Mouse (Mus musculus) erythroblast, embryonic 14.5 days (primary cell): ENCODE data around the gene Galnt16. TPM values are rescaled to one million over a fixed set of nuclear protein-coding genes. Genes with fewer than 3 reads are reported as not detected.

ENCODE experiments used
- H3K27me3 ChIP-seq: 2 replicates; pipeline ENCODE4 v1.6.1; 2012; ENCODE audit warnings: inconsistent platforms; ENCODE audit not compliant: control insufficient read depth
- H3K36me3 ChIP-seq: 2 replicates; pipeline ENCODE4 v1.6.1; 2012; ENCODE audit warnings: mild to moderate bottlenecking, inconsistent platforms; ENCODE audit not compliant: control insufficient read depth
- H3K4me1 ChIP-seq: 2 replicates; pipeline ENCODE4 v1.6.1; 2012; ENCODE audit warnings: inconsistent platforms; ENCODE audit not compliant: control insufficient read depth
- H3K4me3 ChIP-seq: replicated peaks from 2 replicates; pipeline ENCODE3; 2012; ENCODE audit warnings: moderate library complexity, mild to moderate bottlenecking, inconsistent platforms
- H3K9me3 ChIP-seq: 2 replicates; pipeline ENCODE4 v1.6.1; 2012; ENCODE audit warnings: low read length, inconsistent platforms, mixed read lengths; ENCODE audit not compliant: control insufficient read depth
- GATA1 ChIP-seq: IDR thresholded peaks from 2 replicates; pipeline ENCODE4 v1.6.1; 2012; ENCODE audit warnings: low read length, inconsistent platforms, mixed read lengths
- TAL1 ChIP-seq: IDR thresholded peaks from 3 replicates; pipeline ENCODE4 v1.6.1; 2012; ENCODE audit warnings: low read length, inconsistent platforms, mixed read lengths
- polyA plus RNA-seq: library from polyadenylated mRNA; stranded (reverse); fragments of >175 nt; gene quantifications from 2 replicates; pipeline ENCODE4 v1.2.3, GENCODE M21; 2012

The Galnt16 gene
- polyA plus RNA-seq, 1 experiment, result 0.01 TPM

GRCm38 (mm10) chr12:80631790-80632189, 113.7 kb downstream of the Galnt16 start:
- no peaks in the 10 kb centered on the region for H3K9me3 ChIP-seq
- peaks cover 57% of the 10 kb centered on the region for H3K36me3 ChIP-seq
- no peak for TF ChIP-seq GATA1
- TF ChIP-seq TAL1, result no peak

GRCm38 (mm10) chr12:80642725-80643692, 124.9 kb downstream of the Galnt16 start:
- Histone ChIP-seq H3K9me3 (no peaks in the 10 kb centered on the region), H3K4me3 (peak overlapping the region; percentile 83), H3K27me3 (no peaks in the 10 kb centered on the region), H3K4me1 (peaks cover 56% of the 10 kb centered on the region), H3K36me3 (peaks cover 63% of the 10 kb centered on the region)
- no peak for TF ChIP-seq GATA1
- no peak for TF ChIP-seq TAL1

More at GRCm38 (mm10) chr12:80631790-80632189, 113.7 kb downstream of the Galnt16 start:
- Histone ChIP-seq H3K4me1 (no peaks in the 10 kb centered on the region), H3K27me3 (no peaks in the 10 kb centered on the region), H3K4me3 (no peak overlapping the region)

DNA sequence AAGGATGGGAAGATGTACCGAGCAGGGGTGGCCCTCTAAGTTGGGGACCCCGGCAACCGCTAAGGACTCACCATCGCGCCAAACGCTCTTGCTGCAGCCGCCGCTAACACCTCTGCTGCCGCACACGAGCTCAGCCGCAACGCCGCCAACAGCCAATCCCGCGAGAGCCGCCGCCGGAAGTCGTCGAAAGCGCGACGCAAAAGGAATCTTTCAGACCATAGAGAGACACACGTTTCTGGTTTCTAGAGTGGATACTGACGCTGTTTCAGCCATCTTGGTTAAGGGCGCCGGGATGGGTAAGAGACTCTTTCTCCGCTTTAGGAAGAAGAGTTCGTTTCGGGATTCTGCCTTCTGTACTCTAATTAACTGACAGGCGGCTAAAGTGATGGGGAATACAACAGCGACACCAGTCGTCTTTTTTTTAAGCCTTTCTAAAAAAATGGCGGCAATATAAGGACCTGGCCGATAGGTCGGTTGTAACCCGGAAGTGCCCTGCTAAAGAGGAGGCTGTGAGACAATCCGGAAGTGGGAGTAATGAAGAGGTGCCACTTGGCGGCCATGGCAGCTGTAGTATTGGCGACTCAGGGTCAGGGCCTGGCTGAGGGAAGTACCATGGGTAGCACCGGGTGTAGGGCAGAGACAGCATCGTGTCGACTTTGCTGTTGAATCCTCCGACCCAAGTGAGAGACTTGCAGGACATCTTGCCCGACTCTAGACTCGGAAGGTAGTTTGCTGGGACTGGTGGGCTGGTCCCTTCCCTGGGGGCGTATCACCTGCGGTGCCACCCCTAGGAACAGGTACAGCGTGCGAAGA, 125.8 kb downstream of the Galnt16 start, which contains the start of the genes Slc39a9 and Erh:
TSS of gene Slc39a9 (plus strand) at position 191 of the 813 bp plus-strand sequence.
TSS of gene Erh (minus strand) at position 649 of the 813 bp plus-strand sequence.
- TF ChIP-seq TAL1 (no peak), GATA1 (no peak)
- H3K36me3 ChIP-seq, result peaks cover 61% of the 10 kb centered on the region

GRCm38 (mm10) chr12:80644506-80644868, 126.4 kb downstream of the Galnt16 start:
- no peak for TF ChIP-seq TAL1
- no peak for TF ChIP-seq GATA1
- Histone ChIP-seq H3K4me3 (peak overlapping the region; percentile 83), H3K27me3 (no peaks in the 10 kb centered on the region), H3K4me1 (peaks cover 64% of the 10 kb centered on the region), H3K36me3 (peaks cover 59% of the 10 kb centered on the region), H3K9me3 (no peaks in the 10 kb centered on the region)

More for the DNA sequence above, 125.8 kb downstream of the Galnt16 start, which contains the start of the genes Slc39a9 and Erh:
- Histone ChIP-seq H3K27me3 (no peaks in the 10 kb centered on the region), H3K4me3 (peak within 1 kb of the TSS; percentile 83), H3K9me3 (no peaks in the 10 kb centered on the region), H3K4me1 (peaks cover 59% of the 10 kb centered on the region)

- TF ChIP-seq TAL1 (no peak), GATA1 (no peak)
- no peaks in the 10 kb centered on the region for H3K27me3 ChIP-seq
- no peak overlapping the region for H3K4me3 ChIP-seq
- H3K9me3 ChIP-seq, result no peaks in the 10 kb centered on the region
- H3K4me1 ChIP-seq, result peaks cover 67% of the 10 kb centered on the region
- H3K36me3 ChIP-seq, result peaks cover 46% of the 10 kb centered on the region
Measured at GRCm38 (mm10) chr12:80646377-80646776, 128.3 kb downstream of the Galnt16 start.

DNA sequence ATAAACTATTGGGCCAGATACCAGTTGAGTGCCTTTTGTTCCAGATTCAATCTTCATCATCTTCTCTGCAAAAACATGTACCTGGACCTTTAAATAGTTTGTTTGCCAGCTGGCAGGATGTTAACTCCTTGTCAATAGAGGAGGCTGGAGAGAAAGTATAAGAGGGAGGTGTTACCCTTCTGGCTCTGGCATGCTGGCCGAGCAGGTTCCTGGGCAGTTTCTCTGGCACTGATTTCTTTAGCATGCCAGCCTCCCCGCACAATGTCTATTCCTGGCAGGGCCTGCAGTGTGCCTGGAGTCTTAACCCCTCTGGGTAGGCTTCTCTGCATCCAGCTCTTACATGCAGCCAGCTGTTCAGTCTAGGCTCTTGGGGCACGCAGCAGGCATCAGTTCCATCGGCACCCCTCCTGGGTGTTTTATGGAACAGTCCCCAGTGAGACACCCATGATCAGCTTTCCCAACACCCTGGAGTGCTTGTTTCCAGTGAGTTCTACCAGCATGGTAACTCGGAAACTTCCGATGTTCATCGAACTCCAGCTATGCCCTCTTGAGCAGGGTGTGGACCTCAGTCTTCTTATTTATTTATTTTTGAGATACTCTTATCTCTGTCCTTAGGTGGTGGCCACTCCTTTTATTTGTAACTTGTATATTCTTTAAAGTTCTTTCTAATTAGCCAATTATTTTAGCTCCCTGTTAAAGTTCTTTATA, 136.0 kb downstream of the Galnt16 start:
- Histone ChIP-seq H3K27me3 (no peaks in the 10 kb centered on the region), H3K9me3 (no peaks in the 10 kb centered on the region), H3K4me1 (peaks cover 23% of the 10 kb centered on the region), H3K4me3 (no peak overlapping the region), H3K36me3 (peaks cover 12% of the 10 kb centered on the region)
- no peak for TF ChIP-seq GATA1
- no peak for TF ChIP-seq TAL1

- H3K36me3 ChIP-seq, result peaks cover 10% of the 10 kb centered on the region
- H3K27me3 ChIP-seq, result no peaks in the 10 kb centered on the region
- H3K4me3 ChIP-seq, result no peak overlapping the region
- TF ChIP-seq TAL1 (no peak), GATA1 (no peak)
- H3K9me3 ChIP-seq, result no peaks in the 10 kb centered on the region
- peaks cover 19% of the 10 kb centered on the region for H3K4me1 ChIP-seq
Measured at GRCm38 (mm10) chr12:80654659-80655025, 136.6 kb downstream of the Galnt16 start.

DNA sequence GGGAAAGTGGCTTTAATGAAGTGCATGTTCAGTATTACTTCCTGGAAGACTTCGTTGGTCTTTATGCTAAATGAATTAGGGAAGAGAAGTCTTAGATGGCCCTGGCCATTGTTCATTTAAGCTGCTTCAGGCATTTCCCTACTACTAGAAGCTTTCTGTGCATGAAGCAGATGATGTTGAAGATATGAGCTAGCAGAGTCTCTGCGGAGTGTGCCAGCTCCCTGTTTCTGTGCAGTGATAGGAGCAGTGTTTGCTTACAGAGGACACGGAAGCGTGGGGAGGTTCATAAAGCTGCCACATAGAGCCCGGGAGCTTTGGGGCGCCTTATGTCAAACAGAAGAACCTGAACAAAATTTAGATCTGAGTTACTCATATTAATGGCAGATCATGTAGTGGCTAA, 140.6 kb downstream of the Galnt16 start:
- Histone ChIP-seq H3K27me3 (no peaks in the 10 kb centered on the region), H3K4me3 (no peak overlapping the region), H3K4me1 (peaks cover 16% of the 10 kb centered on the region), H3K36me3 (peaks cover 18% of the 10 kb centered on the region), H3K9me3 (no peaks in the 10 kb centered on the region)
- TF ChIP-seq GATA1 (no peak), TAL1 (no peak)
